Mouse (Mus musculus) liver, embryonic 15.5 days (tissue): ENCODE measurements around the gene Tbc1d13. TPM values are rescaled to one million over a fixed set of nuclear protein-coding genes. Genes with fewer than 3 reads are reported as not detected.
"Not testable (repeated sequence)": the region's sequence is repeated elsewhere in the genome, so short reads cannot be mapped to it uniquely, and the experiment has no call there.

Experiments used
- ATAC-seq: fragments of 200-750 bp; cut with Nextera tagmentation; 2 replicates; pipeline ENCODE4 v1.8.0; 2017; ENCODE audit warnings: moderate number of reproducible peaks, mild to moderate bottlenecking, moderate library complexity; ENCODE audit not compliant: insufficient read depth
- H3K27ac ChIP-seq: fragments of 300-500 bp; sonication (generic); replicated peaks from 2 replicates; pipeline ENCODE4 v1.5.1; 2015; ENCODE audit warnings: mild to moderate bottlenecking, inconsistent platforms
- H3K27me3 ChIP-seq: fragments of 300-500 bp; sonication (generic); 2 replicates; pipeline ENCODE4 v1.6.1; 2015; ENCODE audit warnings: mild to moderate bottlenecking, inconsistent platforms
- H3K36me3 ChIP-seq: fragments of 300-500 bp; sonication (generic); replicated peaks from 2 replicates; pipeline ENCODE4 v1.6.1; 2015; ENCODE audit warnings: moderate library complexity, mild to moderate bottlenecking, inconsistent platforms
- H3K4me1 ChIP-seq: fragments of 300-500 bp; sonication (generic); replicated peaks from 2 replicates; pipeline ENCODE4 v1.6.1; 2015; ENCODE audit warnings: inconsistent platforms
- H3K4me2 ChIP-seq: fragments of 300-500 bp; sonication (generic); 2 replicates; pipeline ENCODE4 v1.6.1; 2015; ENCODE audit warnings: moderate library complexity, mild to moderate bottlenecking, inconsistent platforms
- H3K4me3 ChIP-seq: fragments of 300-500 bp; sonication (generic); replicated peaks from 2 replicates; pipeline ENCODE4 v1.5.1; 2015; ENCODE audit warnings: mild to moderate bottlenecking, inconsistent platforms
- H3K9ac ChIP-seq: fragments of 300-500 bp; sonication (generic); 2 replicates; pipeline ENCODE4 v1.6.1; 2015; ENCODE audit warnings: moderate library complexity, mild to moderate bottlenecking, inconsistent platforms
- H3K9me3 ChIP-seq: fragments of 300-500 bp; sonication (generic); replicated peaks from 2 replicates; pipeline ENCODE4 v1.6.1; 2016; ENCODE audit warnings: inconsistent platforms
- WGBS: fragments of 180-500 bp; shearing (Covaris S2); methylation state at CpG from one replicate; pipeline ENCODE4 v1.1.7; 2015; ENCODE audit warnings: mixed read lengths; ENCODE audit not compliant: insufficient replicate concordance; 5-methylcytosine and 5-hydroxymethylcytosine counted together
- polyA plus RNA-seq: library from polyadenylated mRNA; unstranded; fragments of >200 nt; fragmentation: Nextera tagmentation; extraction: Ambion mirVana; gene quantifications from 2 replicates; pipeline ENCODE4 v1.2.1, GENCODE M21; 2015

The Tbc1d13 gene
- polyA plus RNA-seq, 1 experiment from 2014 or later, result 2.0 TPM

DNA sequence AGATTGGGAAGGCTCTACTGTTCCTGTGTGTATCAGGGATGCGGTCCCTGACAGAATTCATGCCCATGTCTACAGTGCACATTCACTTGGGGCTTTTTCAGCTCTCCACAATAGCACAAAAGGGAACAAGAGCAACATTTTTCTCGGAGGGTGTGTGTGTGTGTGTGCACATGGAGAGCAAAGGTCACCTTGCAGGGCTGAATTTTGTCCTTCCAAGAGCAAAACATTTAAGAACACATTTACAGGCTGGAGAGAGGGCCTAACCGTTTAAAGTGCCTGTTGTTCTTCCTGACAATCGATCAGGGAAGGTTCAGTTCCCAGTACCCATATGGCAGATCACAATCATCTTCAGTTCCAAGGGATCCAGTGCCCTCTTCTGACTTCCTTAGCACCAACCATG lies 3.4 kb upstream of the Tbc1d13 start:
- Histone ChIP-seq H3K27me3 (no peaks in the 10 kb centered on the region), H3K9ac (no peak overlapping the region), H3K36me3 (no peaks in the 10 kb centered on the region), H3K9me3 (no peaks in the 10 kb centered on the region), H3K4me1 (peaks cover 37% of the 10 kb centered on the region), H3K4me2 (no peak overlapping the region), H3K4me3 (no peak overlapping the region), H3K27ac (no peak overlapping the region)
- 77% methylated on average over 4 of the region's 4 CpGs for WGBS
- ATAC-seq, result no peak

DNA sequence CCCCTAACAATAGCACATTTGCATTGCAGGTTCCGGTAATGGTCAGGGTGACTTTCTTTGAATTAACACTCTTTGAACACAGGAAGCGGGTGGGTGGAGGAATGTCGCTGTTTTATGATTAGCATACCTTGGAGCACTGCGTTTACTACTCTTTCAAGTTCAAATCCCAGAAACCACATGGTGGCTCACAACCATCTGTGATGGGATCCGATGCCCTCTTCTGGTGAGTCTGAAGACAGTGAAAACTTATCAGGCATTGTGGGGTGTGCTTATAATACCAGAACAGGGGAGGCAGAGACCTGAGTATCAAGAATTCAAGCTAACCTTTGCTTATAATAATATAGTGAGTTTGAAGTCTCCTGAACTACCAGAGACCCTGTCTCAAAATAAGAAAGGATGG lies 2.3 kb upstream of the Tbc1d13 start:
- ATAC-seq, H3K9me3 ChIP-seq, H3K4me2 ChIP-seq, H3K27ac ChIP-seq, H3K27me3 ChIP-seq, H3K9ac ChIP-seq, H3K36me3 ChIP-seq, H3K4me3 ChIP-seq: not testable (repeated sequence)
- peaks cover 43% of the 10 kb centered on the region for H3K4me1 ChIP-seq
- 58% methylated on average over 5 of the region's 5 CpGs for WGBS

DNA sequence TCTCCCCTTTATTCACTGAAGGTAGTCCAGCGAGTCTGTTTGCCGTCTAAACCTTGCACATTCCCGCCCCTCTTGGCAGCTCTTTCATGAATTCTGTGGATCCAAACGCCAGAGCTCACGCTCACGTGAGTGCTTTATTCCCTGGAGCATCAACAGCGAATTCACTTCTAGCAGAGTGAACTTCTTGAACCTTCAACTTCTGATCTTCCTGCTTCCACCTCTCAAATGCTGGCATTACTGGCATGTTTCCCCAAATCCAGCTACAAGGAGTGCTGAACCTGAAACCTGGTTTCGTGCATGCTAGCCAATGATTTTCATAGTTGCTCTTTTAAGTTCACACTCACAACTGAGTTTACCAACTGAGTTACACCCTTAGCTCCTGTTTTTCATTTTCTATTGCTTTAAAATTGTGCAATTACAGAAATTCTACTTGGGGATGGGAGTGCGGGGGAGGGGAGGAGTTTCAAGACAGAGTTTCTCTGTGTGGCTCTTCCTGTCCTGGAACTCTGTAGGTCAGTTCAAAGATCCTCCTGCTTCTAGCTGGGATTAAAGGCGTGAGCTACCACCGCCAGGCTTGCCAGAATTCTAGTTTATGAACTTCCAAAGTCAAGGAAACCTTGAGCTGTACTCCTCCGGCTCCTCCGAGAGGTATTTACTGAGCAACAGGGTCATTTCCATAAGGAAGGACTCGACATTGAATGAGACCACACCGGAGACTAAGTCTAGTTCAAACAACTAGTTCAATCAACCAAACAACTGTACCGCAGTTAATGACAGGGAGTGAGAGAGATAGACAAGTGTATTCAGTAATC lies 539 bp upstream of the Tbc1d13 start:
- Histone ChIP-seq H3K4me3 (peak overlapping the region; percentile 86), H3K27me3 (no peaks in the 10 kb centered on the region), H3K4me1 (peaks cover 56% of the 10 kb centered on the region), H3K36me3 (peaks cover 13% of the 10 kb centered on the region), H3K27ac (peak overlapping the region; percentile 87), H3K9ac (peak overlapping the region; percentile 85), H3K9me3 (no peaks in the 10 kb centered on the region), H3K4me2 (peak overlapping the region; percentile 94)
- 34% methylated on average over 16 of the region's 16 CpGs for WGBS
- peak; percentile 58 for ATAC-seq

- ATAC-seq, result no peak
- Histone ChIP-seq H3K4me3 (peak overlapping the region; percentile 86), H3K36me3 (peaks cover 17% of the 10 kb centered on the region), H3K9me3 (no peaks in the 10 kb centered on the region), H3K27ac (peak overlapping the region; percentile 87), H3K27me3 (no peaks in the 10 kb centered on the region), H3K4me2 (peak overlapping the region; percentile 94), H3K4me1 (peaks cover 56% of the 10 kb centered on the region), H3K9ac (peak overlapping the region; percentile 85)
- WGBS, result 8% methylated on average over 6 of the region's 6 CpGs
These were observed 799 bp downstream of the Tbc1d13 start for GRCm38 (mm10) chr2:30134378-30134711.

DNA sequence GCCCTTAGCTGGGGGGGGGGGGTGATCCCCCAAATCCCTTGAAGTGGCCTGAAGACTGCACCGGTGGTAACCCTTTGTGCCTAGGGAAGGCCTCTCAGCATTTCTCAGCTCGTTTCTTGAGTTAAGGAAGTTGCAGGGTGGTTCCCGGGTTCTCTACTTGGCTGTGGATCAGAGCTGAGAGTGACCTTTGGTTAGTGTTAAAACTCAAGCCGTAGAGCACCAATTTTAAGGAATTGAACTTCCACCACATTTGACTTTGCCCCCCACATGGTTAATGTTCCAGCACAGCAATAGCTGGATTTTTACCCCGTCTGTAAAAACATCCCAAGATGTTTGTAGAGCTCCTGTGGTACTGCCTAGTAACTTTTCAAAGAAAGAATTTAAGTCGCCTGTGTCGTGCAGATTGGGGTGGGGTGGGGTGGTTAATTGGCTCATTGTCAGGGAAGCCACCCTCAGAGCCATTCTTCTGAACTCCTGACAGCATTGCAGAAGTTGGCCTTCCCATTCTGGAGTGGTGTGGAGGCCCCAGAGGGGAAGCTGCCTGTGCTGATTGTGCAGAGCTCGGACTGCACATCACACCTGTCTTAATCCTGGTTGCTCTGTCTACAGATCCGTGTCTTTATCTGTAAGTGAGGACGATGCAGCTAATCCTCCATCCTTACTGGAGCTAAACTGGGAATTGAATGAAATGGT lies 1.5 kb downstream of the Tbc1d13 start:
- Histone ChIP-seq H3K27me3 (no peaks in the 10 kb centered on the region), H3K27ac (peak overlapping the region; percentile 87), H3K4me1 (peaks cover 51% of the 10 kb centered on the region), H3K4me3 (peak overlapping the region; percentile 86), H3K9ac (0 out of 2 replicates have a peak overlapping the region, but pooled peaks have one; percentile 85), H3K9me3 (no peaks in the 10 kb centered on the region), H3K4me2 (peak overlapping the region; percentile 94), H3K36me3 (peaks cover 19% of the 10 kb centered on the region)
- no peak for ATAC-seq
- 33% methylated on average over 10 of the region's 10 CpGs for WGBS

GRCm38 (mm10) chr2:30136458-30136857 lies 2.9 kb downstream of the Tbc1d13 start:
- Histone ChIP-seq H3K4me2 (peak overlapping the region; percentile 20; the same call in 1 of the 2 replicates), H3K36me3 (peaks cover 33% of the 10 kb centered on the region), H3K9ac (no peak overlapping the region), H3K27me3 (no peaks in the 10 kb centered on the region), H3K4me1 (peaks cover 51% of the 10 kb centered on the region), H3K4me3 (no peak overlapping the region), H3K9me3 (no peaks in the 10 kb centered on the region), H3K27ac (no peak overlapping the region)
- 53% methylated on average over 10 of the region's 10 CpGs for WGBS
- no peak for ATAC-seq

DNA sequence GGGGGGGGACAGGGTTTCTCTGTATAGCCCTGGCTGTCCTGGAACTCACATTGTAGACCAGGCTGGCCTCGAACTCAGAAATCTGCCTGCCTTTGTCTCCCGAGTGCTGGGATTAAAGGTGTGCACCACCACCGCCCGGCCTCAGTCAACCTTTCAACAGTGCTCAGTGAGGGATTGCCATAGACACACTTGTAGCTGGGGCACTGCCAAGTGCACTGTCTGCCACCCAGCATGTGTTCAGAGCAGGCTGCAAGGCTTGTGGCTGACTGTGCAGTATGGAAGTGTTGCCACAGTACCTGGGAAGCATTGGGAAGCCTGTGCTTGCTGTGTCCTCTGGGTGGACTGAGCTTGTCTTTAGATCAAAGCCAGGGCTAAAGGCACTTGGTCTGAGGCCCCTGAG lies 6.5 kb downstream of the Tbc1d13 start:
- Histone ChIP-seq H3K36me3 (peaks cover 65% of the 10 kb centered on the region), H3K4me1 (peaks cover 24% of the 10 kb centered on the region)
- ATAC-seq, H3K9ac ChIP-seq, H3K27me3 ChIP-seq, H3K27ac ChIP-seq, H3K4me2 ChIP-seq, H3K4me3 ChIP-seq, H3K9me3 ChIP-seq: not testable (repeated sequence)
- WGBS, result 81% methylated on average over 4 of the region's 4 CpGs

DNA sequence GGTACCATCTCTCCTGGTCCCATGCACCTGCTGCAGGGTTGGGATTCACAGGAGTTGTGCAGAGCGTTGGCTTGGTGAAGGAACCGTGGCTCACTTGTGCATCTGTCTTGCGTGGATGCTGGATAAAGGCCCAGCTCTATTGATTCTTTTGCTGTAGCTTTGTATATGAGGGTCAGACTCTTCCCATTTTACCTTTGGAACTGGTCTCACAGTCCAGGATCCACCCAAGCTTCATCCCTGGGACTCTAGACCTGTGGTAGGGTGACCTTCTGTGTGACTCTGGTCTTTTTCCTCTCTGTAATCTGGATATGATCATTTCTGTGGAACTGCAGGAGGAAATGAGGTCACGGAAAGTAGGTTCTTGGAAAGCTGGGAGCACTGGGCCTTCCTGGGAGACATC lies 10.9 kb downstream of the Tbc1d13 start:
- Histone ChIP-seq H3K9me3 (no peaks in the 10 kb centered on the region), H3K27me3 (no peaks in the 10 kb centered on the region), H3K36me3 (peaks cover 82% of the 10 kb centered on the region), H3K9ac (no peak overlapping the region), H3K4me1 (0 out of 2 replicates have a peak, but pooled peaks cover 5% of the 10 kb centered on the region), H3K4me2 (no peak overlapping the region), H3K4me3 (no peak overlapping the region), H3K27ac (no peak overlapping the region)
- ATAC-seq, result no peak
- WGBS, result 84% methylated on average over 4 of the region's 4 CpGs

GRCm38 (mm10) chr2:30147466-30147865 lies 13.9 kb downstream of the Tbc1d13 start:
- H3K4me2 ChIP-seq, result no peak overlapping the region
- H3K27ac ChIP-seq, result no peak overlapping the region
- no peaks in the 10 kb centered on the region for H3K27me3 ChIP-seq
- no peak overlapping the region for H3K9ac ChIP-seq
- H3K4me1 ChIP-seq, result 0 out of 2 replicates have a peak, but pooled peaks cover 5% of the 10 kb centered on the region
- H3K9me3 ChIP-seq, result no peaks in the 10 kb centered on the region
- H3K36me3 ChIP-seq, result peaks cover 71% of the 10 kb centered on the region
- WGBS, result 83% methylated on average over 4 of the region's 4 CpGs
- no peak overlapping the region for H3K4me3 ChIP-seq
- no peak for ATAC-seq

DNA sequence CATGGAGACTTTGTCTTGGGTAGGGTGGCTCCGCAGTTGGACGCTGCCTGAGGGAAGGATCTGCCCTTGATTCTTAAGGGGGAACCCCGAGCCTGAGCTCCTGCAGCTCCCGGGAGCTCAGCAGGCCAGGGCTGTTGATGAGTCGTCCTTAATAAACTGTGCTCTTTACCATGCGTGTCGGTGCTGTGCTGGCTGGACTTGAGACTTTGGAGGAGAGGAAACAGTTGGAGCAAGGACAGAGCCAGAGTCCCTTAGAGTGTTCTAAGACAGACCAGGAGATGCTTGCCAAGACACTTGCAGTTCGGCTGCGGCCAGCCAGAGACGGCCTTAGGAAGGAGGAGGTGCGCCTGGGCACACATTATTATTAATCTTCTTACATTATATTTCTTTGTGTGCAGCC lies 18.3 kb downstream of the Tbc1d13 start:
- WGBS, result 80% methylated on average over 11 of the region's 11 CpGs
- Histone ChIP-seq H3K4me3 (no peak overlapping the region), H3K9me3 (no peaks in the 10 kb centered on the region), H3K27ac (no peak overlapping the region), H3K4me2 (no peak overlapping the region), H3K9ac (no peak overlapping the region), H3K36me3 (peaks cover 36% of the 10 kb centered on the region), H3K4me1 (0 out of 2 replicates have a peak, but pooled peaks cover 5% of the 10 kb centered on the region), H3K27me3 (no peaks in the 10 kb centered on the region)
- no peak for ATAC-seq

- ATAC-seq, result no peak
- peaks cover 28% of the 10 kb centered on the region for H3K36me3 ChIP-seq
- WGBS, result 72% methylated on average over 8 of the region's 8 CpGs
These were observed 19.1 kb downstream of the Tbc1d13 start for GRCm38 (mm10) chr2:30152616-30153015.

More at GRCm38 (mm10) chr2:30152616-30153015, 19.1 kb downstream of the Tbc1d13 start:
- H3K27me3 ChIP-seq, result no peaks in the 10 kb centered on the region
- no peak overlapping the region for H3K9ac ChIP-seq
- H3K4me1 ChIP-seq, result 0 out of 2 replicates have a peak, but pooled peaks cover under 1% of the 10 kb centered on the region
- no peak overlapping the region for H3K27ac ChIP-seq
- no peaks in the 10 kb centered on the region for H3K9me3 ChIP-seq
- no peak overlapping the region for H3K4me2 ChIP-seq
- no peak overlapping the region for H3K4me3 ChIP-seq
